Mouse (Mus musculus) ES-Bruce4 (cell line): ENCODE results near the gene Magi2. TPM values are rescaled to one million over a fixed set of nuclear protein-coding genes. Genes with fewer than 3 reads are reported as not detected.
A peak's percentile ranks its signal among the peaks of the same experiment; 100 is the strongest.

ENCODE experiments used
- H3K27ac ChIP-seq: 2 replicates; pipeline ENCODE4 v1.5.1; 2012; ENCODE audit warnings: low read length, inconsistent platforms; ENCODE audit not compliant: insufficient read depth
- H3K27me3 ChIP-seq: 2 replicates; pipeline ENCODE4 v1.6.1; 2012; ENCODE audit warnings: mild to moderate bottlenecking, low read length, inconsistent platforms; ENCODE audit not compliant: control insufficient read depth, poor library complexity, insufficient read depth, severe bottlenecking
- H3K36me3 ChIP-seq: 2 replicates; pipeline ENCODE4 v1.6.1; 2012; ENCODE audit warnings: inconsistent platforms, mild to moderate bottlenecking, low read length, moderate library complexity; ENCODE audit not compliant: control insufficient read depth, poor library complexity, insufficient read depth, severe bottlenecking
- H3K4me1 ChIP-seq: one replicate; pipeline ENCODE4 v1.8.1; 2011; ENCODE audit warnings: low read length; ENCODE audit not compliant: control insufficient read depth, insufficient read depth
- H3K4me3 ChIP-seq: 2 replicates; pipeline ENCODE4 v1.5.1; 2011; ENCODE audit warnings: low read depth, mild to moderate bottlenecking, low read length
- H3K9ac ChIP-seq: 2 replicates; pipeline ENCODE4 v1.6.1; 2012; ENCODE audit warnings: low read depth, mild to moderate bottlenecking, inconsistent platforms; ENCODE audit not compliant: poor library complexity, severe bottlenecking
- H3K9me3 ChIP-seq: replicated peaks from 2 replicates; pipeline ENCODE4 v1.6.1; 2012; ENCODE audit warnings: mild to moderate bottlenecking, low read length, inconsistent platforms; ENCODE audit not compliant: control insufficient read depth, poor library complexity, insufficient read depth, severe bottlenecking
- CTCF ChIP-seq: IDR thresholded peaks from one replicate; pipeline ENCODE4 v1.8.1; 2011; ENCODE audit warnings: low read depth, low read length
- EP300 ChIP-seq: IDR thresholded peaks from 2 replicates; pipeline ENCODE4 v1.6.1; 2011; ENCODE audit warnings: low read depth, low read length; ENCODE audit not compliant: insufficient read depth
- POLR2A ChIP-seq: IDR thresholded peaks from one replicate; pipeline ENCODE4 v1.8.1; 2011; ENCODE audit warnings: low read length; ENCODE audit not compliant: insufficient read depth
- polyA plus RNA-seq: library from polyadenylated mRNA; stranded (reverse); fragments of >200 nt; gene quantifications from 2 replicates; pipeline ENCODE4 v1.2.4, GENCODE M21; 2011; ENCODE audit warnings: low read depth; ENCODE audit not compliant: missing spikeins, insufficient read depth, insufficient read length

Gene Magi2
- polyA plus RNA-seq, 1 experiment = 1.8 TPM

- no peak overlapping the region for H3K27ac ChIP-seq
- H3K36me3 ChIP-seq = no peaks in the 10 kb centered on the region
- no peaks in the 10 kb centered on the region for H3K4me1 ChIP-seq
- TF ChIP-seq POLR2A (no peak), EP300 (no peak), CTCF (no peak)
- no peak overlapping the region for H3K9ac ChIP-seq
- H3K27me3 ChIP-seq = no peaks in the 10 kb centered on the region
- no peak overlapping the region for H3K4me3 ChIP-seq
- H3K9me3 ChIP-seq = no peaks in the 10 kb centered on the region
Observed at GRCm38 (mm10) chr5:20620596-20621511, 1394.0 kb downstream of the Magi2 start.

GRCm38 (mm10) chr5:20622417-20622816 is 1395.6 kb downstream of the Magi2 start:
- H3K27me3 ChIP-seq = no peaks in the 10 kb centered on the region
- no peak overlapping the region for H3K27ac ChIP-seq
- H3K9me3 ChIP-seq = no peaks in the 10 kb centered on the region
- H3K4me3 ChIP-seq = no peak overlapping the region
- no peaks in the 10 kb centered on the region for H3K36me3 ChIP-seq
- TF ChIP-seq CTCF (no peak), EP300 (no peak), POLR2A (no peak)
- no peak overlapping the region for H3K9ac ChIP-seq
- H3K4me1 ChIP-seq = no peaks in the 10 kb centered on the region

GRCm38 (mm10) chr5:20622837-20623573 is 1396.2 kb downstream of the Magi2 start:
- H3K4me1 ChIP-seq = no peaks in the 10 kb centered on the region
- TF ChIP-seq EP300 (no peak), CTCF (no peak), POLR2A (no peak)
- H3K9ac ChIP-seq = no peak overlapping the region
- no peaks in the 10 kb centered on the region for H3K36me3 ChIP-seq
- no peak overlapping the region for H3K4me3 ChIP-seq
- no peaks in the 10 kb centered on the region for H3K27me3 ChIP-seq
- H3K9me3 ChIP-seq = no peaks in the 10 kb centered on the region
- H3K27ac ChIP-seq = no peak overlapping the region

GRCm38 (mm10) chr5:20625117-20625516 is 1398.3 kb downstream of the Magi2 start:
- Histone ChIP-seq H3K27ac (no peak overlapping the region), H3K9me3 (no peaks in the 10 kb centered on the region), H3K9ac (no peak overlapping the region), H3K27me3 (no peaks in the 10 kb centered on the region), H3K4me3 (no peak overlapping the region), H3K36me3 (no peaks in the 10 kb centered on the region), H3K4me1 (peaks cover 1% of the 10 kb centered on the region)
- no peak for TF ChIP-seq POLR2A
- TF ChIP-seq CTCF = no peak
- TF ChIP-seq EP300 = no peak

GRCm38 (mm10) chr5:20628954-20629601 is 1402.2 kb downstream of the Magi2 start:
- Histone ChIP-seq H3K36me3 (no peaks in the 10 kb centered on the region), H3K27ac (peak overlapping the region; percentile 37; the same call in 1 of the 2 replicates), H3K9me3 (no peaks in the 10 kb centered on the region), H3K4me1 (peaks cover 1% of the 10 kb centered on the region), H3K9ac (no peak overlapping the region), H3K27me3 (no peaks in the 10 kb centered on the region), H3K4me3 (no peak overlapping the region)
- TF ChIP-seq EP300 = peak; percentile 39; the same call in 1 of the 2 replicates
- no peak for TF ChIP-seq CTCF
